Mouse (Mus musculus) intestine, embryonic 15.5 days (tissue): Measurements from ENCODE around the gene Elf2. TPM values are rescaled to one million over a fixed set of nuclear protein-coding genes. Genes with fewer than 3 reads are reported as not detected.

Experiments
- ATAC-seq: fragments of 200-750 bp; cut with Nextera tagmentation; 2 replicates; pipeline ENCODE4 v1.8.0; 2017; ENCODE audit warnings: moderate TSS enrichment, moderate library complexity
- H3K27ac ChIP-seq: fragments of 300-500 bp; sonication (generic); 2 replicates; pipeline ENCODE4 v1.5.1; 2015; ENCODE audit warnings: mild to moderate bottlenecking, inconsistent platforms
- H3K27me3 ChIP-seq: fragments of 300-500 bp; sonication (generic); replicated peaks from 2 replicates; pipeline ENCODE4 v1.6.1; 2015; ENCODE audit warnings: inconsistent platforms
- H3K36me3 ChIP-seq: fragments of 300-500 bp; sonication (generic); 2 replicates; pipeline ENCODE4 v1.6.1; 2015; ENCODE audit warnings: inconsistent platforms
- H3K4me1 ChIP-seq: fragments of 300-500 bp; sonication (generic); replicated peaks from 2 replicates; pipeline ENCODE4 v1.6.1; 2015; ENCODE audit warnings: inconsistent platforms
- H3K4me2 ChIP-seq: fragments of 300-500 bp; sonication (generic); replicated peaks from 2 replicates; pipeline ENCODE4 v1.6.1; 2015; ENCODE audit warnings: mild to moderate bottlenecking, inconsistent platforms
- H3K4me3 ChIP-seq: fragments of 300-500 bp; sonication (generic); replicated peaks from 2 replicates; pipeline ENCODE4 v1.5.1; 2015; ENCODE audit warnings: inconsistent platforms
- H3K9ac ChIP-seq: fragments of 300-500 bp; sonication (generic); 2 replicates; pipeline ENCODE4 v1.6.1; 2015; ENCODE audit warnings: inconsistent platforms
- H3K9me3 ChIP-seq: fragments of 300-500 bp; sonication (generic); 2 replicates; pipeline ENCODE4 v1.6.1; 2016; ENCODE audit warnings: inconsistent platforms
- WGBS: fragments of 180-500 bp; shearing (Covaris S2); methylation state at CpG from one replicate; pipeline ENCODE4 v1.1.7; 2015; 5-methylcytosine and 5-hydroxymethylcytosine counted together
- polyA plus RNA-seq: library from polyadenylated mRNA; unstranded; fragments of >200 nt; fragmentation: Nextera tagmentation; extraction: Ambion mirVana; gene quantifications from 2 replicates; pipeline ENCODE4 v1.2.1, GENCODE M21; 2015

Gene Elf2
- polyA plus RNA-seq, result 62.8 and 65.4 TPM in 2 replicates

DNA sequence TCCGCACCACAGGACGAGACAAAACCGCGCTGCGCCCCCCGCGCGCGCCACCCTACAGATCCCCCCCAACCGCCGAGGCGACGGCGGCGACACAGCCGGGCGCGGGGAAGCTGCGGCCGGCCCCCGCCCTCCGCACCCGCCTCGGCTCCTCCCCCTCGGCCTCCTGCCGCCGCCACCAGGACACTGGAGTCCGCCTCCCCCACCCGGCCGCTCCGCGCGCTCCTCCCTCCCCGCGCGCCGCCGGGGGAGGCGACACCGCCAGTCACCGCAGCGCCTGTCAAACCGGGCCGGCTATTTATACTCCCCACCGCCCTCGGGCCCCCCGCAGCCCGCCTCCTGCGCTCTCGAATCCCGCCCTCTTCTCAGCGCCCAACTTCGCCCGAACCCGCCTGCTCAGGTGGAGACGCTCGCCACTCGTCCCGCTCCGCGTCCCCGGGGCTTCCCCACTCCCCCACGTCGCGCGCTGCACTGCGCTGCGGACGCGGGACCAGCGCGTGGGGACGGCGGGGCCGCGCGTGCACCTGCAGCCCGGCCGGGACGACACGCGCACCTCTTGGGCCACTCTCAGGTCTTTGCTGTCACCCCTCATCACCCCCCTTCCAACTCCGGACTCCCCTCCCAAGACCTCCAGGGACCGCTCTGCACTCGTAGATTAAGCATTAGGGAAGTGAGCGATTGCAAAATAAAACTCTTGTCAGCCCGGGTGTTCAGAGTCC, at the start of gene Elf2:
Elf2 (minus strand) TSS at position 112 of the 716 bp plus-strand sequence.
- H3K36me3 ChIP-seq, result no peaks in the 10 kb centered on the region
- no peaks in the 10 kb centered on the region for H3K27me3 ChIP-seq
- no peaks in the 10 kb centered on the region for H3K9me3 ChIP-seq
- peak within 1 kb of the TSS; percentile 93 for H3K4me3 ChIP-seq
- H3K27ac ChIP-seq, result peak within 1 kb of the TSS; percentile 97
- H3K9ac ChIP-seq, result peak within 1 kb of the TSS; percentile 86
- peak within 1 kb of the TSS; percentile 94 for H3K4me2 ChIP-seq
- ATAC-seq, result peak; percentile 88
- no peaks in the 10 kb centered on the region for H3K4me1 ChIP-seq
- under 1% methylated on average over 84 of the region's 87 CpGs for WGBS

DNA sequence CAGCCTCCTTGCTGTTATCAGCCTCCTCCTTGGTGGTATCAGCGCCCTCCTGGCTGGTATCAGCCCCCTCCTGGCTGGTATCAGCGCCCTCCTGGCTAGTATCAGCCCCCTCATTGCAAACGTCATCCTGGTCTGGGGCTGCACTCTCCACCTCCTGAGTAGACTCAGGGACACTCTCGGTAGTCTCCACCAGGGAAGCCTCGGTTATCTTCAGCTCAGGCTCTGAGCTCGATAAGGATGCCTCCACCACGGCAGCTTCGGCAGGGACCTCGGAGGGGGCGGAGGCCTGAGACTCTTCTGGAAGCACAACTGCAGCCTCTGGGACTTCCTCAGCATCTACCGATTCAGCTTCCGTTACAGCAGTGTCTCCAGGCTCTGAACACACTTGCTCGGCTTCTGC, 48.4 kb upstream of the Elf2 start:
- Histone ChIP-seq H3K36me3 (no peaks in the 10 kb centered on the region), H3K4me2 (peak overlapping the region; percentile 57), H3K4me1 (peaks cover 4% of the 10 kb centered on the region; the same call in 1 of the 2 replicates), H3K4me3 (no peak overlapping the region; the same call in 1 of the 2 replicates), H3K9ac (no peak overlapping the region; the same call in 1 of the 2 replicates), H3K27ac (no peak overlapping the region), H3K27me3 (no peaks in the 10 kb centered on the region), H3K9me3 (no peaks in the 10 kb centered on the region)
- peak; percentile 73; the same call in 1 of the 2 replicates for ATAC-seq
- WGBS, result 3% methylated on average over 13 of the region's 13 CpGs

DNA sequence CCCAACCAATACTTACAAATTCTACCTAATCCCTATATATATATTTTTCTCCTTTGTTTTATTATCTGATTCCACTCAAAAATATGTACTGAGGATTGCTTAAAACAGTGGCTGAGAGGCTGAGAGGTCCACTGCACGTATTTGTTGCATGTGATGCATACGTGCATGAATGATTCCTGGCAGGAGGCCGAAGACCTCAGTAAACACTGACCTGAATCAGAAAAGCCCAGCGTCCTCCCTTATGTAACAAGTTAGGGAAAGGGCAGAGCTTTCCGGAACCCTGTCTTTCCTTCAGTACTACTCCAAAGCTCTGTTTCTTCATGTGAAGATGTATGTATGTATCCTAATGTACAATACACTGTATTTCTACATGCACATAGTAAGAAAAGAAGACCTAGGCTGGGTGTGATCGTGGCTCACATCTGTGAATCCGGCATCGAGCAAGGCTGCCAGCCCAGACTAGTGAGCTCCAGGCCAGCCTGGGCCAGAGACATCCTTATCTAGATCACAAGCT, 47.5 kb upstream of the Elf2 start:
- Histone ChIP-seq H3K9ac (no peak overlapping the region), H3K4me3 (no peak overlapping the region), H3K27me3 (no peaks in the 10 kb centered on the region), H3K4me2 (no peak overlapping the region), H3K27ac (no peak overlapping the region), H3K36me3 (no peaks in the 10 kb centered on the region), H3K4me1 (peaks cover 4% of the 10 kb centered on the region; the same call in 1 of the 2 replicates), H3K9me3 (no peaks in the 10 kb centered on the region)
- no peak for ATAC-seq
- 72% methylated on average over 8 of the region's 8 CpGs for WGBS

DNA sequence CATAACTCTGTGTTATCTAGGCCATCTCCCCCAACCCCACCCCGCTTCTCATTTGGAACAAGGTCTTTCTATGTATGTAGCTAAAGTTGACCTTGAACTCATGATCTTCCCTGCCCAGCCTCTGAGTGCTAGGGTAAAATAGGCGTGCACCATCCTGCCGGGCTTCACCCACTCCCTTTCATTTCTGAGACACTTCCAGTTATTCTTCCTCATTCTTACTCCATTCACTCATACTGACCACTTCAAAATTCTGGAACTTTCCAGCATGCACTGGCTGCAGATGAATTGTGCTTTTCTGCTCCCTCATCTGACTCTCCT, 46.6 kb upstream of the Elf2 start:
- no peaks in the 10 kb centered on the region for H3K9me3 ChIP-seq
- H3K4me3 ChIP-seq, result no peak overlapping the region
- ATAC-seq, result no peak
- H3K9ac ChIP-seq, result no peak overlapping the region
- no peaks in the 10 kb centered on the region for H3K27me3 ChIP-seq
- peaks cover 4% of the 10 kb centered on the region; the same call in 1 of the 2 replicates for H3K4me1 ChIP-seq
- H3K27ac ChIP-seq, result no peak overlapping the region
- 75% methylated on average over 3 of the region's 3 CpGs for WGBS
- H3K4me2 ChIP-seq, result no peak overlapping the region
- no peaks in the 10 kb centered on the region for H3K36me3 ChIP-seq

DNA sequence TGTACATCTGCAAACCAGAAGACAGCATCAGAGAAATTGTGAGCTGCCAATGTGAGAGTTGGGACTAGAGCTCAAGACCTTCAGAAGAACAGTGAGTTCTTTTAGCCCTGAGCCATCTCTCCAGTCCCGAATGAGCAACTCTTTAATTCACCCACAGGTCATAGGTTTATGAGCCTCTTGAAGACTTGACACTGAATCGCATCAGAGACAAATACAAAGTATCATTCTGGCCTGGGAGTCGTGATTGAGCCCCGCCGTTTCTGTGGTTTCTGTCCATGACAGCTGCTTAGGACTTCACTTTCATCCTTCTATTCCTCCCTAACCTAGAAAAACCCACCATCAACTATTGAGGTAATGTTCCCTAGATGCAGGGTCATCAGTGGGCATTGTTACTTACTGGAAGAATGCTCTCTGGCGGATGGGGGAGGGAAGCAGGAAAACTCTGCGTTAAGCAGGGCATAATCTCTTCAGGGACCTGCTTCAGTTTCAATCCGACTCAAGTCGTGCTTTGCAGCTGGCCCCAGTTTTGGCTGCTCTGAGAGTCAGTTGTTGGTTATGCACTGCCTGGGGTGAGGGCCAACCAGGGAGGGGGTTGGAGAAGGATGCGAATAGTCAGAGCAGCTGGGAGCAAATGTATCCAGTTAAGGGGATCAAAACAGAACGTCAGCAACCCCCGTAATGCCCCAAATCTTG, 46.1 kb upstream of the Elf2 start:
- H3K4me2 ChIP-seq, result no peak overlapping the region
- 50% methylated on average over 12 of the region's 12 CpGs for WGBS

DNA sequence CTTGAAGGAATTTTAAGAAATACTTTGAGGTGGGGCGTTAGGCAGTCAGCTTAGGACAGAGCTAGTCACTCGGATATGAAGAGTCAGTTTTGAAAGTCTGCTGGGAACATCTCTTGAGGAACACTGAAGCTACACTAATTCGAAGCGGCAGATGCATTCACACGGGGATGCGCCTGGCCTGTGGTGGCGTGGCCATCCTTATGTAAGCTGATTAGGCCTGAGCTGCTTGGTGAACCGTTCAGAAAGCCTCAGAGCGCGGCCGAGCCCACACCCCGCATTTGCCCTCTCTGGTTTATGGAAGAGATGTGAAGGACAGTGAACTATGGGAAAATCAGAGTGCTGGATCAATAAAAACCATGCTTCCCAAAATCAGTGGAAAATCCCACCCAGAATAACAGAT, 42.9 kb upstream of the Elf2 start:
- ATAC-seq, result no peak
- Histone ChIP-seq H3K4me1 (peaks cover 4% of the 10 kb centered on the region; the same call in 1 of the 2 replicates), H3K36me3 (no peaks in the 10 kb centered on the region), H3K4me3 (no peak overlapping the region), H3K27ac (no peak overlapping the region), H3K4me2 (no peak overlapping the region), H3K9me3 (no peaks in the 10 kb centered on the region), H3K27me3 (no peaks in the 10 kb centered on the region), H3K9ac (no peak overlapping the region)
- WGBS, result 83% methylated on average over 12 of the region's 12 CpGs

More for the DNA sequence above, 46.1 kb upstream of the Elf2 start:
- no peak overlapping the region for H3K27ac ChIP-seq
- H3K27me3 ChIP-seq, result no peaks in the 10 kb centered on the region
- no peak for ATAC-seq
- H3K4me3 ChIP-seq, result no peak overlapping the region
- peaks cover 4% of the 10 kb centered on the region; the same call in 1 of the 2 replicates for H3K4me1 ChIP-seq
- no peaks in the 10 kb centered on the region for H3K9me3 ChIP-seq
- H3K36me3 ChIP-seq, result no peaks in the 10 kb centered on the region
- no peak overlapping the region for H3K9ac ChIP-seq

DNA sequence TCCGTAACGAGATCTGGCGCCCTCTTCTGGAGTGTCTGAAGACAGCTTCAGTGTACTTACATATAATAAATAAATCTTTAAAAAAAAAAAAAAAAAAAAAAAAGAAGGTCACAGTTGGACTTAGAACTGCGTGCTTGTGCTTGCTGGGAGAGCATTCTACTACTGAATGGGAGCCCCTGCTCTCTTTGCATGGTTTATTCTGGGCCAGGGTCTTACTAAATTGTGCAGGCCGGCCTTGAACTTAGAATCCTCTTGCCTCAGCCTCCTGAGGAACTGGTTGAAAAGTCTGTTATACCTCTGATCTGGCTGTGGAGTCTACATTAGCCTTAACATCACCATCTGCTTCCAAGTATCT, 40.2 kb upstream of the Elf2 start:
- Histone ChIP-seq H3K4me1 (peaks cover 5% of the 10 kb centered on the region; the same call in 1 of the 2 replicates), H3K9ac (no peak overlapping the region), H3K4me3 (no peak overlapping the region), H3K9me3 (no peaks in the 10 kb centered on the region), H3K36me3 (no peaks in the 10 kb centered on the region), H3K4me2 (no peak overlapping the region), H3K27me3 (no peaks in the 10 kb centered on the region), H3K27ac (no peak overlapping the region)
- WGBS, result 72% methylated on average over 3 of the region's 5 CpGs
- no peak for ATAC-seq

DNA sequence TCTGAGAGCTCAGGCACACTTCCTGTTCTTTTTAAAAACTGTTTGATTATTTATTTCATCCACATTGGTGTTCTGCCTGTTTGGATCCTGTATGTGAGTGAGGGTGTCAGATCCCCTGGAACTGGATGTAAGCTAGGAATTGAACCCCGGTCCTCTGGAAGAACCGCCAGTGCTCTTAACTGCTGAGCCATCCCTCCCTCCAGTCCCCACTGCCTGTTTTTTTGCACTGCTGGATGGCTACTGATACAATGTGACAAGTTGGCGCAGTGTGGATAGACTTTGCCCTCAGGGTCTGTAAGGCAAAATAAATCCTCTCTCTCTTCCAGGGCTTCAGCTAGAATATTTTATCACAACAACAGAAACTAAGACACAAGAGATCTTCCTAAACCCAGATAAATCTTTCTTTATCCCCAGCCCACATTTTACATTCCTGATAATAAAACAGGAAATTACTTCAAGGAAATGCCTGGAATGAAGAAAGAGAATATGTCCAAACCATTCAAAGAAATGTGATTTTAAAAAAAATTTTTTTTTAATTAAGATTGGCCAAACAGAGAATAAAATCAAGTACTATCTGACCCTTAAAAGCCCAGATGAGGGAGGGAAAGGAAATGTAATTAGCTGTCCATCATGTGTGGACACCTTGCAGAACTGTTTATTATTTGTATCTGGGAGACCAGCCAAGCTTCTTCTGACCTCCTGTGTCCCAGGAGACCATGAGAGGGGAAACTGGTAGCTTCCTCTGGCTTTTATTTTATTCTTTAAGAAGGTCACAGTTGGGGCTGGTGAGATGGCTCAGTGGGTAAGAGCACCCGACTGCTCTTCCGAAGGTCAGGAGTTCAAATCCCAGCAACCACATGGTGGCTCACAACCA, 39.6 kb upstream of the Elf2 start:
- H3K4me1 ChIP-seq, result peaks cover 5% of the 10 kb centered on the region; the same call in 1 of the 2 replicates
- no peaks in the 10 kb centered on the region for H3K36me3 ChIP-seq
- H3K27ac ChIP-seq, result no peak overlapping the region
- no peaks in the 10 kb centered on the region for H3K27me3 ChIP-seq
- H3K9ac ChIP-seq, result no peak overlapping the region
- ATAC-seq, result no peak
- H3K4me2 ChIP-seq, result no peak overlapping the region
- H3K9me3 ChIP-seq, result no peaks in the 10 kb centered on the region
- WGBS, result 68% methylated on average over 5 of the region's 5 CpGs
- no peak overlapping the region for H3K4me3 ChIP-seq

DNA sequence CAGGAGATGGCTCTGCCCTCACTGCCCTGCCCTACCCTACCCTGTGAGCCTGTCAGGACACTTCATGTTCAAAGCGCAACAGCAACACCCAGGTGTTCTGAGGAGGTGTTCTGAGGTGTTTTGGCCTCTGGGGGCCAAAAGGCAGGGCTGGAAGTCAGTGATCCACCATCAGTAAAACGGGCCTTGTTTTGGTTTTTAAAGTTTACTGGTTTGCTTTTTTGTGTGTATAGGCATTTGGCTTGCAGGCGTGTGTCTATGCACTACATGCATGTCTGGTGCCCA, 38.1 kb upstream of the Elf2 start:
- no peaks in the 10 kb centered on the region for H3K9me3 ChIP-seq
- no peak overlapping the region for H3K27ac ChIP-seq
- peak overlapping the region; percentile 28 for H3K4me3 ChIP-seq
- H3K27me3 ChIP-seq, result no peaks in the 10 kb centered on the region
- no peaks in the 10 kb centered on the region for H3K36me3 ChIP-seq
- H3K4me2 ChIP-seq, result peak overlapping the region; percentile 58
- WGBS, result 82% methylated on average over 3 of the region's 3 CpGs
- no peak overlapping the region for H3K9ac ChIP-seq
- ATAC-seq, result no peak
- peaks cover 5% of the 10 kb centered on the region; the same call in 1 of the 2 replicates for H3K4me1 ChIP-seq

DNA sequence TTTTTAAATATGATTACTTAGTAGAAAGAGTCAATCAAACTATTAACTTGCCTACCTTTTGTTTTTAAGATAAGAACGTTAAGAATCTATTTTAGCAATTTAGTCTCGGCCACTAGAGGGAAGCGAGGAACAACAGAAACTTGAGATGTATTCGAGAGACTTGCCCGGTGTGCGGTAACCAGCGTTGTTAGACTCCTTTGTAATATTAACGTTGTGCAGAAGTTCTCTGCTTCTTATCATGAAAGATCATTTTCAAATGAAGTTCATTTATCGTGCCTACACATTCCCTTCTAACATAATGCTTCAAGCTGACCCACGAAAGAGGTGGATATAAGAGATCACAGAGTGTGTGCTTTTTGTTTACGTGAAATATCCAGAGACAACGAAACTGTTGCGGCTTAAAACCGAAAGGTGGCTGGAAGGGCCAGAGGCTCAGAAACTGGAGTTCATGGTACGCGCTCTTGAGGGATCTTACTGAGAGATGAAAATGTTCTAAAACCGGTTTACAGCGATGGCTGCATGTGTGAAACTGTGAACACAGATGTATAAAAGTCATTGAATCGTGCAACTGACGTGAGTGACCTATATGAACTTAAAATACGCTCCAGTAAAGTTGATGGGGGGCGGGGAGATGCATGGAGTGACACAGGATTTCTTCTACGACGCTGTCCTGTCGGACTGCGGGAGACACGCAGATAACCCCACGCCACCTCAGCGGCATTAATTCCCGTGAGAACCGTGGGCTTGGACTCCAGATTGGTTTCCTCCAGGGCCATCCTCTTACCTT, 37.6 kb upstream of the Elf2 start:
- Histone ChIP-seq H3K27me3 (no peaks in the 10 kb centered on the region), H3K4me3 (peak overlapping the region; percentile 28), H3K4me2 (peak overlapping the region; percentile 58), H3K27ac (no peak overlapping the region), H3K9ac (no peak overlapping the region), H3K4me1 (peaks cover 5% of the 10 kb centered on the region; the same call in 1 of the 2 replicates), H3K36me3 (no peaks in the 10 kb centered on the region), H3K9me3 (no peaks in the 10 kb centered on the region)
- ATAC-seq, result peak; percentile 72
- 30% methylated on average over 31 of the region's 31 CpGs for WGBS

DNA sequence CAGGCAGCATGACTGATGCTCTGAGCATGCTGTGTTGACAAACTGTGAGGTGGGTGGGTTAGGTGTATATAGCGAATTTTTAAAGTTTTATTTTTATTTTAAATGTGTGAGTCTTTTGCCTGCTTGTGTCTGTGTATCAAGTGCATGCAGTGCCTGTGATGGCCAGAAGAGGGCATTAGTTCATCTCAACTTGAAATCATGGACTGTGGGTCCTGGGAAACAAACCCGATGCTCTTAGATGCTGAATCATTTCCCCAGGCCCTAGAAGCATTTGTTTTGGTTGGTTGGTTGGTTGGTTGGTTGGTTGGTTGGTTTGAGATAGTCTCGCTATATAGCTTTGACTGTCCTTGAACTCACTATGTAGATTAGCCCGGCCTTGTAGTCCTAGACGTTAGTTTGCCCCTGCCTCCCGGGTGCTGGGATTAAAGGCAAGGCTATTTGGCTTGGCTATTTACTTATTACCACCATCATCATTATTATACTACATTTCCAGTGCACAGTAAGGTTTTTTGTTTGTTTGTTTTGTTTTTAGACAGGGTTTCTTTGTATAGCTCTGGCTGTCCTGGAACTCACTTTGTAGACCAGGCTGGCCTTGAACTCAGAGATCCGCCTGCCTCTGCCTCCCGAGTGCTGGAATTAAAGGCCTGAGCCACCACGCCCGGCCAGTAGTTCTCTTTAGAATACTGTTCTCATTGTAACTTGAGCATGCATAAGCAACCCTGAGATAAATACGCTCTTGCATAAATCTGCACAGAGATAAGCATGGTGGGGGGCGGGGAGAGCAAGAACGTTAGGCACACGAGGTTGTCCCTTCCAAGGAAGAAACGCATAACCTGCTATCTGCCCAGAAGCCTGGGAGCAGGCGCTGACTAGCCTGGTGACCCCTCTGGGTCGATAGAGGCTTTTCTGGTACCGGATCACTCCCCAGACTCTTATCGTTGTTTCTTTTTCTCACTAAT, 35.1 kb upstream of the Elf2 start:
- H3K9me3 ChIP-seq, result no peaks in the 10 kb centered on the region
- no peak overlapping the region for H3K4me3 ChIP-seq
- H3K27me3 ChIP-seq, result no peaks in the 10 kb centered on the region
- no peaks in the 10 kb centered on the region for H3K36me3 ChIP-seq
- no peak overlapping the region for H3K27ac ChIP-seq
- H3K4me1 ChIP-seq, result peaks cover 5% of the 10 kb centered on the region; the same call in 1 of the 2 replicates
- no peak overlapping the region for H3K4me2 ChIP-seq
- H3K9ac ChIP-seq, result no peak overlapping the region
- 80% methylated on average over 19 of the region's 19 CpGs for WGBS
- no peak for ATAC-seq
